Mouse (Mus musculus): ENCODE measurements at regions not wholly inside any gene's neighbourhood (a gene's known extent, or its start where the extent isn't known, plus 50 kb on each side); places are given as distances from the start of the nearest gene placed in this dataset.

GRCm38 (mm10) chr12:71470983-71471715 lies 161.5 kb downstream of the Dact1 start:
- 73% methylated on average over 13 of the region's 13 CpGs for WGBS
- DNase-seq (ENCODE audit: low read depth, low spot score): no peak

- WGBS: 84% methylated on average over 4 of the region's 4 CpGs
- no peak for DNase-seq (ENCODE audit: low read depth, low spot score)
These were observed 162.0 kb downstream of the Dact1 start for GRCm38 (mm10) chr12:71471720-71472119.

- 70% methylated on average over 4 of the region's 4 CpGs for WGBS
These were observed 166.6 kb downstream of the Dact1 start for GRCm38 (mm10) chr12:71476238-71476637.

GRCm38 (mm10) chr12:71477691-71478090 lies 168.0 kb downstream of the Dact1 start:
- no peak for DNase-seq (ENCODE audit: low read depth, low spot score)
- 35% methylated on average over 5 of the region's 5 CpGs for WGBS

More at GRCm38 (mm10) chr12:71476238-71476637, 166.6 kb downstream of the Dact1 start:
- no peak for DNase-seq (ENCODE audit: low read depth, low spot score)

- DNase-seq (ENCODE audit: low read depth, low spot score): no peak
- WGBS: 55% methylated on average over 6 of the region's 6 CpGs
These were observed 171.7 kb downstream of the Dact1 start for GRCm38 (mm10) chr12:71481371-71481770.

GRCm38 (mm10) chr12:71481899-71482593 lies 172.4 kb downstream of the Dact1 start:
- 66% methylated on average over 9 of the region's 9 CpGs for WGBS
- DNase-seq (ENCODE audit: low read depth, low spot score): no peak

- 37% methylated on average over 2 of the region's 2 CpGs for WGBS
- DNase-seq (ENCODE audit: low read depth, low spot score): no peak
These were observed 172.9 kb downstream of the Dact1 start for GRCm38 (mm10) chr12:71482619-71483018.

GRCm38 (mm10) chr12:71483536-71484165 lies 174.0 kb downstream of the Dact1 start:
- DNase-seq (ENCODE audit: low read depth, low spot score): no peak
- 89% methylated on average over 7 of the region's 7 CpGs for WGBS

- no peak for DNase-seq (ENCODE audit: low read depth, low spot score)
- WGBS: 91% methylated on average over 5 of the region's 5 CpGs
These were observed 174.6 kb downstream of the Dact1 start for GRCm38 (mm10) chr12:71484286-71484685.

- no peak for DNase-seq (ENCODE audit: low read depth, low spot score)
- WGBS: 87% methylated on average over 12 of the region's 12 CpGs
These were observed 176.4 kb downstream of the Dact1 start for GRCm38 (mm10) chr12:71486078-71486477.

GRCm38 (mm10) chr12:71487591-71488435 lies 178.1 kb downstream of the Dact1 start:
- no peak for DNase-seq (ENCODE audit: low read depth, low spot score)
- WGBS: 71% methylated on average over 6 of the region's 6 CpGs

GRCm38 (mm10) chr12:71489295-71489694 lies 179.6 kb downstream of the Dact1 start:
- no peak for DNase-seq (ENCODE audit: low read depth, low spot score)
- WGBS: 81% methylated on average over 7 of the region's 7 CpGs

GRCm38 (mm10) chr12:71494803-71495293 lies 185.2 kb downstream of the Dact1 start:
- peak; percentile 11 for DNase-seq (ENCODE audit: low read depth, low spot score)
- WGBS: 20% methylated on average over 10 of the region's 10 CpGs

- 60% methylated on average over 14 of the region's 14 CpGs for WGBS
- DNase-seq (ENCODE audit: low read depth, low spot score): no peak
These were observed 188.8 kb downstream of the Dact1 start for GRCm38 (mm10) chr12:71498246-71499029.

- WGBS: 56% methylated on average over 7 of the region's 7 CpGs
- DNase-seq (ENCODE audit: low read depth, low spot score): no peak
These were observed 191.7 kb downstream of the Dact1 start for GRCm38 (mm10) chr12:71501299-71501810.

GRCm38 (mm10) chr12:71503265-71503664 lies 193.6 kb downstream of the Dact1 start:
- no peak for DNase-seq (ENCODE audit: low read depth, low spot score)
- WGBS: 68% methylated on average over 11 of the region's 11 CpGs

GRCm38 (mm10) chr12:71506206-71506605 lies 196.5 kb downstream of the Dact1 start:
- no peak for DNase-seq (ENCODE audit: low read depth, low spot score)
- 61% methylated on average over 4 of the region's 4 CpGs for WGBS

GRCm38 (mm10) chr12:71506716-71507115 lies 197.0 kb downstream of the Dact1 start:
- no peak for DNase-seq (ENCODE audit: low read depth, low spot score)

More at GRCm38 (mm10) chr12:71506716-71507115, 197.0 kb downstream of the Dact1 start:
- WGBS: 79% methylated on average over 1 of the region's 1 CpGs

Data from large intestine, adult 2 months (tissue).